Mouse (Mus musculus): ENCODE measurements around the gene Selenot. TPM values are rescaled to one million over a fixed set of nuclear protein-coding genes. Genes with fewer than 3 reads are reported as not detected.

Gene Selenot
- polyA plus RNA-seq (2015; fragmentation: Nextera tagmentation; extraction: Ambion mirVana): 11.9 and 12.5 TPM in 2 replicates

GRCm38 (mm10) chr3:58576137-58577066 lies at the start of gene Selenot:
Selenot (plus strand) TSS chr3:58576636.

DNA sequence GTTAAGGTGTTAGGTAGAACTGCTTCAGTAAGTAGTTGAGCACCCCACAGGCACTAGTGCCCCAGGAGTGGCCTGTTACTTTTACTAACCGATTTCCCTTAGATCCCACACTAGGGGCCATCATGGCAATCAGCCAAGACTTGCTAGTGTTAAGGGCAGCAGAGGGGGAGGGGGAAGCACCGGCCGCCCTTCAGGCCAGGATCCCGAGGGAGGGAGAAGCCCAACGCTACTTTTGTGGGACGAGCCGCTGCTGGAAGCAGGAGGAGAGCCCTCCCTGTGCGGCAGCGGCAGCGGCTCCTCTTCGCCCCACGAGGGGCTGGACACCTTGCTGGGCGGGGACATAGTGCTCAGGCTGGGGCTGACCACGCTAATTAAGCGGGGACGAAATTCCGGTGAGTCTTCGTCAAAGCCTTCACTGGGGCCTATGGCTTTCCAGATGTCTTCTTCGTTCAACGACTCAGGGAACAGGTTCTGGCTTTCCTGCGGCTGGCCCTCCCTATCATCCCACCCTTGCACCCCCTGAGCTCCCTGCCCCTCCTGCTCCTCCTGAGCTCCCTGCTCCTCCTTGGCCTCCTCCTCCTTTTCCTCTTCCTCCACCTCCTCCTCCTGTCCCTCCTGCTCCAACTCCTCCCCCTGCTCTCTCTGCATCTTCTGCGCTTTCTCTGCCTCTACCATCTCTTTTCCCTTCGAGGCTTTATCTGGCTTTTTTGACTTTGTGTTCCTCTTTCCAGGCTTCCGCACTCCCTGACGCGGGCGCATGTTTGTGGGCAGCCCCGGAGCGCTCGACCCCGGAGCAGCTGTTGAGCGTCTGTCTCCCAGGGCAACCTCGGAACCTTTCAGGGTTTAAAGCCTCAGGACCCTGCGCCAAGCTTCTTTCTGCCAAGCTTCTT lies 60.2 kb downstream of the Selenot start, which contains the start of gene Erich6:
Gene Erich6, minus strand, starts transcription at position 802 of the 890 bp plus-strand sequence.

Other genes starting within 250 kb of the Selenot start
- 10.1 and 10.9 TPM in 2 replicates for gene Tsc22d2, start 161.9 kb upstream of the Selenot start, polyA plus RNA-seq (2015; fragmentation: Nextera tagmentation; extraction: Ambion mirVana)
- 29.9 and 32.9 TPM in 2 replicates for gene Eif2a, start 50.8 kb upstream of the Selenot start, polyA plus RNA-seq (2015; fragmentation: Nextera tagmentation; extraction: Ambion mirVana)
- gene Serp1, start 50.7 kb upstream of the Selenot start, polyA plus RNA-seq (2015; fragmentation: Nextera tagmentation; extraction: Ambion mirVana): 49.2 and 67.6 TPM in 2 replicates
- not detected in 2 replicates for gene Erich6, start 60.6 kb downstream of the Selenot start, polyA plus RNA-seq (2015; fragmentation: Nextera tagmentation; extraction: Ambion mirVana)
- 3.4 TPM in 2 replicates for gene Siah2, start 115.8 kb downstream of the Selenot start, polyA plus RNA-seq (2015; fragmentation: Nextera tagmentation; extraction: Ambion mirVana)
- not detected in 2 replicates for gene Mindy4b-ps, start 245.7 kb downstream of the Selenot start, polyA plus RNA-seq (2015; fragmentation: Nextera tagmentation; extraction: Ambion mirVana)